Mouse (Mus musculus): ENCODE results near the gene Cyth2.

The Cyth2 gene

GRCm38 (mm10) chr7:45812921-45813320 is 1.5 kb downstream of the Cyth2 start:
- DNase-seq (ENCODE audit: low spot score), result no peak

DNA sequence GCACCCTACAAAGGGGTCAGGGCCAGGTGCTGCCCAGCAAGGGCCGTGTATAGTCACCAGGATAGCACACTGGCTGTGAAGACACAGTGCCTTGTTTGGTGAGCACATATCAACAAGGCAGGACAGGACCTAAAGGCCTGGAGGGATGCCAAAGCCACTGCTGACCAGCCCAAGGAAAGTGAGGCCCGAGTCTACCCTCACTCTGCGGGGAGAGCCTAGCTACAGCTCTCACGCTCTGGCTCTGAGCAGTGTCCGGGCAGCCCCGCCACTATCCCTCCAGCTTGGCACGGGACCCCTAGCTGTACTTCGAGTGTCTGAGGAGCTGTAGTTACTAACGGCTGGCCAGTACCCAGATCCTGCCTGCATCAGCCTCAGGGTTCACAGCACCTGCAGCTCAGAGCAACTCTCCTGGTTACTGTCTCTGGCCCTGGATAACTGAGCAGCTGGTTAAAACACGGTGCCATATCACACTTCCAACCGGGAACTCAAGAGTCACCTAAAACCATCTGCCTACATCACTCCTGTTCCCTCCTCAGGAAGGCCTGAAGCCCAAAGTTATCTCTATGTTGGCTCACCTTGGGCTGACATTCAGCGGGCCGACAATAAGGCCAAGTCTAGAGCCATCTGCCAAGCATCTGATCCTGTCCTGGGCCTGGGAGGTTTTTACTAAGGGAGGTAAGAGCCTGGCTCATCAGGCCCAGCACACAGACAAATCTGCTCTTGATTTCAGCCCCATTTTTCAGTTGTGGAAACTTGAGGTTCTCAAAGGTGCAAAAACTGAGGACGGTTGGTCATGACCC is 4.9 kb downstream of the Cyth2 start:
- no peak for DNase-seq (ENCODE audit: low spot score)

- DNase-seq (ENCODE audit: low spot score), result no peak
Measured at GRCm38 (mm10) chr7:45808471-45808870, 5.9 kb downstream of the Cyth2 start.

GRCm38 (mm10) chr7:45805941-45806340 is 8.4 kb downstream of the Cyth2 start:
- no peak for DNase-seq (ENCODE audit: low spot score)

DNA sequence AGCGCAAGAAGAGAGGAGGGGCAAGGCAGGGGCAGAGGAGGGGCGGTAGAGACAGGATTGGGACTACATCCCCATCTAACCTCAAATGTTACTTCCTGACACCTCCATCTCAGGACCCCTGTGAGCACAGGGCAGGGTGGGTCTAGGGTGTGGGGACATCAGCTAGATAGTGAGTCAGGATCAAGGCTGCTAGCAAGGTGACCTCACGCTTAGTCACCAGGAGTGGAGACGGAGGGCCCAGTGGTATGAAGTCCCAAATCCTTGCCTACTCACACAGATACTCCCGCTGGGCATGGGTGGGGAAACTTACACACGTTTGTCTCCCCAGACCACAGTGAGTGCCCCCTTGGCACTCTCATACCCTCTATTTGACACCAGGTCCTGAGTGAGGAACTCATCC is 11.8 kb downstream of the Cyth2 start:
- no peak for DNase-seq (ENCODE audit: low spot score)

- DNase-seq (ENCODE audit: low spot score), result peak; percentile 86
Measured at GRCm38 (mm10) chr7:45801348-45801747, 13.0 kb downstream of the Cyth2 start.

- DNase-seq (ENCODE audit: low spot score), result no peak
Measured at GRCm38 (mm10) chr7:45800546-45801204, 13.7 kb downstream of the Cyth2 start.

DNA sequence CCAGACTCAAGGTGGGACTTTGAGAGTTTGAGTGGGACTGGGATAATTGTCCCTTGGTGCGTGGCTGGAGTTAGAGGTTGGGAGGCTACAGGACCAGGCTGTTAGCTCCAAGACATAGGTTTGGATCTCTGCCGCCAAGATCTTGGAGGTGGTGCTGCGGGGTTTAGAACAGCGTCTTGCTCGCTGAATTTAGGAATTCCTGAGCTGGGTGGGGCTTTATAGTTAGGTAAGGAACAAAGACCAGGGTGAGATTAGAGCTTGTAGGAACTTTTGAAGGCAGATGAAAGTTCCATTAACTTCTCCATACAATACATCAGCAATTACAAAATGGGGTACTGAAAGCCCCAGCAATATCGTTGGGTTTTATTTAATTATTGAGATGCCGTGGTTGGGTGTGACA is 14.4 kb downstream of the Cyth2 start:
- no peak for DNase-seq (ENCODE audit: low spot score)

DNA sequence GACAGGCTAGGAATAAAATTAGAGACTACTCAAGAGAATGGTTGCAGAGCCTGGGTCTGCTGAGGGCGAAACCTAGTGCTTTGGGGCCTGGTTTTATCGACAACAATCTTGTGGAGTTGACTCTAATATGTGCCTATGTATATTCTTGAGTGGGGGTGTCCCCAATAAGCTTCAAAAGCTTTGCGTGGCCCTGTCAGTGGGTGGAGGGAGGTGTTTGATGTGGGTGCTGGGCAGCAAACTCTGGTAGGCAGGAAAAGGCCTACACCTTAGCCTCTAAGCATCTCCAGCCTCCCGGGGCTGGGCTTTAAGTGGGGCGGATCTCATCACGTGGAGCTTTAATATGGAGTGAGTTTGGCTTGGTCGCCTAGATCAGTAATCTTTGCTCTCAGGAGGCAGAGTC is 15.4 kb downstream of the Cyth2 start:
- no peak for DNase-seq (ENCODE audit: low spot score)

GRCm38 (mm10) chr7:45798511-45798836 is 15.9 kb downstream of the Cyth2 start:
- no peak for DNase-seq (ENCODE audit: low spot score)

DNA sequence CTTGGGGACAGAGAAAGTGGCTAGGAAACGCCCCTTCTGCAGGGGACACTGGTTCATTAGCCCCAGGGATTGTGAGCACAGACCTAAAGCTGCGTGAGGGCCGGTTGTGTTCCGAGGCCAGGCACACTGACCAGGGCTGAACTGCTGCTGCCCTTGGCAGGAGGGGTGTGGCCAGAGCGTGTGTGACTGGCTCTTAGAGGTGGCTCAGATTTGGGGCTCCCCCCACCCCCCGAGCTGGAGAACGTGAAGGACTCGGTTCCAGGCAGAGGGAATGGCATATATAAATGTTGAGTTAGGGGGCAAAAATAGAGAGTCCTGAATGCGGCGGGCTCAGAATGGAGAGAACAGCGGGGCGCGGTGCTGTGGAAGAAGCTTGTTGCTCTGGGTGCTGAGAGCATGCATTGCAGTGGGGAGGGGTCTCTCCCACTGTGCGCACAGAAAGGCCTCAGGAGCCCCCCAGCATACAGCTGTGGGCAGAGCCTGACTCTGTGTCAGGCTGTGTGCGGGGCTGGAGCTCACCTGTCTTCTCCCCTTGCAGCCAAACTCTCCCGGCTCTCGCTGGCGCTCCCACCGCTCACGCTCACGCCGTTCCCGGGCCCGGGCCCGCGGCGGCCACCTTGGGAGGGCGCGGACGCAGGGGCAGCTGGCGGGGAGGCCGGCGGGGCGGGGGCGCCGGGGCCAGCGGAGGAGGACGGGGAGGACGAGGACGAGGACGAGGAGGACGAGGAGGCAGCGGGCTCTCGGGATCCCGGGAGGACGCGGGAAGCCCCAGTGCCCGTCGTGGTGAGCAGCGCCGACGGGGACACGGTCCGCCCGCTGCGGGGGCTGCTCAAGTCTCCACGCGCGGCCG is 16.5 kb downstream of the Cyth2 start:
- DNase-seq (ENCODE audit: low spot score), result no peak

- no peak for DNase-seq (ENCODE audit: low spot score)
Measured at GRCm38 (mm10) chr7:45796950-45797349, 17.4 kb downstream of the Cyth2 start.

DNA sequence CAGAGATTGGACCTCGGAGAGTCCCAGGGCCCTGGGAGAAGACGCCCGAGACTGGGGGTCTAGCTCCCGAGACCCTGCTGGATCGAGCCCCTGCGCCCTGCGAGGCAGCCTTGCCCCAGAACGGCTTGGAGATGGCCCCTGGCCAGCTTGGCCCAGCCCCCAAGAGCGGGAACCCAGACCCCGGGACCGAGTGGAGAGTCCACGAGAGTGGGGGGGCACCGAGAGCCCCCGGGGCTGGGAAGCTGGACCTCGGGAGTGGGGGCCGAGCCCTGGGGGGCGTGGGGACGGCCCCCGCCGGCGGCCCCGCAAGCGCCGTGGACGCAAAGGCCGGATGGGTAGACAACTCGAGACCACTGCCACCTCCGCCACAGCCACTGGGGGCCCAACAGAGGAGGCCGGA is 19.4 kb downstream of the Cyth2 start:
- DNase-seq (ENCODE audit: low spot score), result no peak

DNA sequence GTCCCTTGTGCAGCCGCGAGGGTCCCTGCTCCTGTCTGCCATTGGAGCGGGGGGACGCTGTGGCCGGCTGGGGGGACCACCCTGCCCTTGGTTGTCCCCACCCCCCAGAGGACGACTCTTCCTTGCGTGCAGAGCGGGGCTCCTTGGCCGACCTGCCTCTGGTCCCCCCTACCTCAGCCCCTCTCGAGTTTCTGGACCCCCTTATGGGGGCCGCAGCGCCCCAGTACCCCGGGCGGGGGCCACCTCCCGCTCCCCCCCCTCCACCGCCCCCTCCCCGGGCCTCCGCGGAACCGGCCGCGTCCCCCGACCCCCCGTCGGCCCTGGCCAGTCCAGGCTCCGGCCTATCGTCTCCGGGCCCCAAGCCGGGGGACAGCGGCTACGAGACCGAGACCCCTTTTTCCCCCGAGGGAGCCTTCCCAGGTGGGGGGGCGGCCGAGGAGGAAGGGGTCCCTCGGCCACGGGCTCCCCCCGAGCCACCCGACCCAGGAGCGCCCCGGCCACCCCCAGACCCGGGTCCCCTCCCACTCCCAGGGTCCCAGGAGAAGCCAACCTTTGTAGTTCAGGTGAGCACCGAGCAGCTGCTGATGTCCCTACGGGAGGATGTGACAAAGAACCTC is 20.3 kb downstream of the Cyth2 start:
- no peak for DNase-seq (ENCODE audit: low spot score)

DNA sequence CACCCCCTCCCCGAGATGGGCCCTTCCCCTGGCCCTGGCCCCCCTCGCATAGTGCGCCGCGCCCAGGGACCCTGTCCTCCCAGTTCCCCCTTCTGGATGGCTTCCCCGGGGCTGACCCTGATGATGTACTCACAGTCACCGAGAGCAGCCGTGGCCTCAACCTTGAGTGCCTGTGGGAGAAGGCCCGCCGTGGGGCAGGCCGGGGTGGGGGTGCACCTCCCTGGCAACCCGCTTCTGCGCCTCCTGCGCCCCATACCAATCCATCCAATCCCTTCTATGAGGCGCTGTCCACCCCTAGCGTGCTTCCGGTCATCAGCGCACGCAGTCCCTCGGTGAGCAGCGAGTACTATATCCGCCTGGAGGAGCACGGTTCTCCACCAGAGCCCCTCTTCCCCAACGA is 21.1 kb downstream of the Cyth2 start:
- no peak for DNase-seq (ENCODE audit: low spot score)

DNA sequence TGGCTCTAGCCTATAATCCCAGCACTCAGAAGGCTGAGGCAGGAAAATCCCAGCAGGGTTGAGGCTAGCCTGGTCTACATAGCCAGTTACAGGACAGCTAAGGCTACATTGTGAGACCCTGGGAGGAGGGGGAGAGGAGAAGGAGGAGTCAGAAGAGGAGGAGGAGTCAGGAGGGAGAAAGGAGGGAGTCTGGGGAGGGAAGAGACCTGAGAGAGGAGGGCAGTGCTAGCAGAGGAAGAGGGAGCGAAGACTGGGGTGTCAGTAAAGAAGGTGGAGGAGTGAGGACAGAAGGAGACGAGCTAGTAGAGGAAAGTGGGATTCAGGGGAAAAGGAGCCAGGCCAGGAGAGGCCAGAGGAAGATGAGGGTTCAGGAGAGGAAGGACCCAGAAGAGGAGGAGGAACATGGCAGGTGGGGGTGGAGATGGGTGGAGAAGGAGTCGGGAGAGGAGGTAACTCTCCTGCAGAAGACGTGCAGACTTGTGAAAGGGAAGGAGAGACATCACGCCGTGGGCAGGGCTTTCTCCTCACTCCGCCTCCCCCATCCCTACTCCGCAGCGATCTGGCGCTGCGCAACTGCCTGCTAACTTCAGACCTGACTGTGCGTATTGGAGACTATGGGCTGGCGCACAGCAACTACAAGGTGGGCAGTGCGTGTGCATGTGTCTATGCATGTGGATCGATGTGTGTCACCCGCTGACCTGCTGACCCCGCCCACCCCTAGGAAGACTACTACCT is 22.5 kb downstream of the Cyth2 start:
- DNase-seq (ENCODE audit: low spot score), result no peak

DNA sequence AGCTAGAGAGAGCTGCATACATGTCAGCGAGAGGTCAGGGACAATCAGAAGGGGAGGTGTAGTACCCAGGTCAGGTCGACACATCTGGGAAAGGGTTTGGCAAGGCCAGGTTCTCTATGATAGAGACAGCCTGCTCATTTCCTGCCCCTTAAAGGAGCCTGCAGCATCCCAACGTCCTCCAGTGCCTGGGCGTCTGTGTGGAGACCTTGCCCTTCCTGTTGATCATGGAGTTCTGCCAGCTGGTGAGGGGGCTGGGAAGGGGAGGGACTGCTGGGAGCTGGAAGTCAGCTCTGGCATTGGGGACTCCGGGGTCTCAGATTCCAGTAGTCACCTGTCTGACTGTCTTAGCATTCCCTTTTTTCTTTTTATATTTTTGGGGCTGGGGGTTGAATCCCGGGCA is 23.7 kb downstream of the Cyth2 start:
- no peak for DNase-seq (ENCODE audit: low spot score)

DNA sequence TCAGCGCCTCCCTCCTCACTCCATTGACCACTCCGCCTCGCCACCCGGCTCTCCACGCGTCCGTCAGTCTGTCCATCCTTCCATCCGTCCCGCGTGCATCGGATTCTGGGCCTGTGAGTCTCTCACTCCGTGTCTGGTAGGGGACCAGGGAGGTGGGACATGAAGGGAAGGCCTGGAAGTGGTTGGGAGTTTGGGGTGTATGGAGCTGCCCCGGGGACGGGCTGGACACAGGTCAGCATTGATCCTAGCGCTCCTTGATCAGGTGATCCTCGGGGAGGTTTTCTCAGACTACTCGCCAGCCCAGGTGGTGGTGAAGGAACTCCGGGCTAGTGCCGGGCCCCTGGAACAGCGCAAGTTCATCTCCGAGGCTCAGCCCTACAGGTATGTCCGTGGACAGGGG is 26.7 kb downstream of the Cyth2 start:
- no peak for DNase-seq (ENCODE audit: low spot score)

DNA sequence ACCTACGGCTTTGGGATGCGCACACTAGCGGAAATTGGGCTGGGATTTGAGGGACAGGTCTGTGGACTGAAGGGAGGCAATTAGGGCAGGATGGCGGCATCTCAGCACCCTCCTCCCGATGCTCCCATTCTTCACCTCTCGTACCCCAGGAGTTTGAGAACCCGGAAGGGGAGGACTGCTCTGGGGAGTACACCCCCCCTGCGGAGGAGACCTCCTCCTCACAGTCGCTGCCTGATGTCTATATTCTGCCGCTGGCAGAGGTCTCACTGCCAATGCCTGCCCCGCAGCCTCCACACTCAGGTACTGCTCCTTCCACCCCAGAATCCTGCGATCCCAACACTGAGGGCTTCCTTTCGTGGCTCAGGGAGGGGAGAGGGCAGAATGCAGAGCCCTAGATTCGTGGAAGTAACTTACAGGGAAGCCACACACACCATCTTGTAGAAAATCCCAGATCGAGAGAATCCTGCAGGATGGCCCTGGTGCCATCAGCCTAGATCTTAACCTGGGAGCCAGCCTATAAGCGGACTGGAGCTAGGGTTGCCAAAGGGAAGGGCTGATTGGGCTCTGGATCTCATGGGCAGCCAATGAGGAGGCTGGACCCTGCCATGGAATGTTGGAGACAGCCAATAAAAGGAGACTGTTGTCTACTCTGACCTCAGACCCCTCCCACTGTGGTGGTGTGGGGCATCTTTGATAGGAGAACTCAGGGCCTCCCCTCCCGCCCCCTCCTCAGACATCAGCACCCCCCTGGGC is 27.5 kb downstream of the Cyth2 start:
- peak; percentile 81 for DNase-seq (ENCODE audit: low spot score)

GRCm38 (mm10) chr7:45786136-45786578 is 28.2 kb downstream of the Cyth2 start:
- DNase-seq (ENCODE audit: low spot score), result peak; percentile 69

Data from testis, postnatal 14 days (tissue).